Mouse (Mus musculus) ovary, postnatal 10 days (tissue): Measurements from ENCODE around the gene Tbc1d22a.

ENCODE experiments used
- DNase-seq: peaks from one replicate; pipeline ENCODE4 v3.0.0; 2022; ENCODE audit warnings: low spot score

Tbc1d22a gene

DNA sequence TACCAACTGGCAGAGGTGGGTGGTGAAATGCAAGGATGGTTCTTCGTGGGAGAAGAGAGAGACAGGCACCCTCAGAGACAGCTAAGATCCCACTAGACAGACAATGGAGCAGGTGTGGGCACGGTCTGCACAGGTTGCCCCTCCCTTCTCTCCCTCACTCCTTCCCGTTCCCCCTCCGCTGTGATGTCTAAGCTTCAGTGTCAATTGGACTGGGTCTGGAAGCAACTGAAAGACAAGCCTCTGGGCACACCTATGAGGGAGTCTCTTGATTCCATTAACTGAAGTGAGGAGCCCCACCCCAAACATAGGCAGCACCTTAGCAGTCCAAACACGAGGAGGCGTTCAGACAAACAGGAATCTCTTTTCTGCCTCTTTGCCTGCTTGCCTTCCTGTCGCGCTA lies 293.3 kb downstream of the Tbc1d22a start:
- DNase-seq = no peak

DNA sequence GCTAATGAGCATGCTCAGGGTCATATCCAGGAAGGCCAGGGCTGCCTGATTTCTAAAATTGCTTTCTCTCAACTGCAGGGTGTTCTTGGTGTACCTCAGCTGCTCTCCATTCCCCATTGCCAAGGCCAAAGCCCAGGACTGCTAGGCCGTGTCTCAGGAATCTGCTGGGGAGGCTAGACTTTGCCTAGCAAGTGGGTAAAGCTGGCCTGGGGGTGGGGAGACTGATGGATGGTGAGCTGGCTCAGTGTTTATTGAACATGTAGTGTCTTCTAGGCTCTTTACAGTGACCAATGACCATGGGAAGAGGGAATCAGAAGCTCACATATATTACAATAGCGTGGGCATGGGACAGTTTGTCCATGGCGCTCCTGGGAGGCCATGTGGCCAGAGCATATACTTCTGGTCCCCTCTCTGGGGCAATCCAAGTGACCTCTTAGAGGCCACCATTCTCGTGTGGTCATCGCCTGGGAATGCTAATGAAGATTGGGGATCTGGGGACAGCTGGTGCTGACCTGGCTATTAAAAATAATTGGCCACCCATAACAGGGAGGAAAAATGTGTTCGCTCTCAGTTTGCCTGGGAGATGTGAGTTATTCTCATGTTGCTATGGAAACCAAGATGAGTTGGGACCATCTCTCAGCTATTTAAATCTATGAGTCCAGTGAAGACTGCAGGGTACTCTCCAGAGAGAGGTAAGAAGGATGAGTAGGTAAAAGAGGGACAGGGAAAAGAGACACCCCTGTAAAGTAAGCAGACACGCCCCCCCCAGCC lies 294.3 kb downstream of the Tbc1d22a start:
- DNase-seq = no peak

DNA sequence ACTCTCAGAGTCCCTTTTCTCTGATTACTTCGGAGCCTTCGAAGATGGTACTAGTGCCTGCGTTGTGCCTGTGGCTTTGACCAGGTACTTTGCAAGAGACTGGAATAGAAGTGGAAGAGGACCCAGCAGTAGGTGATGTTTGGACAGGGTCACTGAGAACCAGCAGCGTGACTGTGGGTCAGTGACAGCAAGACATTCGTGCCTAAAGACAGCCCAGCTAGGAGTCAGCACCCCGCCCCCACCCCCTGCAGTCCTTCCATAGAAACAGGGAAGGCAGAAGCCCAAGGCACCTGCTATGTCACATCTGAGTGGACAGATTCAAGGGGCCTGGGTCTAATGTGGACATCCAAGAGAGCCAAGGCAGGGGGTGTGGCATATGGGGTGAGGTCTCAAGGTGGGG lies 295.3 kb downstream of the Tbc1d22a start:
- DNase-seq = no peak

- no peak for DNase-seq
Observed at GRCm38 (mm10) chr15:86511181-86511580, 296.9 kb downstream of the Tbc1d22a start.

GRCm38 (mm10) chr15:86513336-86513735 lies 299.1 kb downstream of the Tbc1d22a start:
- DNase-seq = no peak

GRCm38 (mm10) chr15:86520201-86520600 lies 305.9 kb downstream of the Tbc1d22a start:
- no peak for DNase-seq

DNA sequence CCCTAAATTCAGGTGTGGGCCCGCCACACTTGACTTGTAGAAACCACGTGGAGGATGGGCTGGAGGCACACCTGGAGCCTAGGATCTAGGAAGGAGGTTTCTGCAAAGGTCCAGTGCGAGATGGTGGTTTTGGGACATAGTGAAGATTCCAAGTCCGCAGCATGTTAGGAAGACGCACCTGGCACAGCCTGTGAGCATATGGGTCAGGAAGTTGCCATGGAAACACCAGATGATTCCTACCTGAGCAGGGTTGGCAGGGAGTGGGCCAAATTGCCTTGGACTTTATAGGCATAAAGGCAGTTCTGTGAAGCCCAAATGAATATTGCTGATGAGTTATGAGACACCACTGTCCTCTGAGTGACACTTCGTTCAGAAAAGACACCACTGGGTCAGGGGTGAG lies 321.1 kb downstream of the Tbc1d22a start:
- no peak for DNase-seq

- no peak for DNase-seq
Observed at GRCm38 (mm10) chr15:86542371-86542770, 328.1 kb downstream of the Tbc1d22a start.

DNA sequence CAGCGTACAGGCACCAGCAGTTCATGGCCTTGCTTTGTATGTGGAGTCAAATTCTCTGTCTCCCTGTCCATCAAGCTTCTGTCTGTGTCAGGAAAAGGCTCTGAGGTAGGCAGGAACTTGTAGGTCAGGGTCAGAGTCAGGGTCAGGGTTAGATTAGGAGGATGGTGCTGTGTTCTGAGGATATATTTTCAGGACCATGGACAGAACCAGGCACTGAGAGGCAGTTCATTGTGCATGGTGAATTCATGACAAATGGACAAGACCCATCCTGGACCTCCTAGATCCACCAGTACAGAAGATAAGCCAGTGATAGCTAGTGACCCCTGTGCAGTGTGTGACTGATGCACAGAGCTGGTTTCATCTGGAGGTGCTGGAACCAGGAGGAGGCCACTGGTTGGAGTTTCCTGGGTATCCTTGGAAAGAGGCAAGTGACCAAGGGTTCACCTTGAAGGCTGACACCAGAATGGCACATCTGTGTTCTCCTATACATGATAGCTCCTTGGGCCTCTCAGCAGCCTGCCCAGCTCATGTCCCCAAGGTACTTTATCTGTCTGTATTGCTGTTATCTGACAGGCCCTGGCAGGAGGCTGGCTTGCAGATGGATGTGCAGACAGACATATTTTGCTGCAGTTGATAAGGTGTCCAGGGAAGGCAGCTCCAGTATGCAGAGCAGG lies 330.0 kb downstream of the Tbc1d22a start:
- no peak for DNase-seq
